Mouse (Mus musculus): ENCODE measurements at regions not wholly inside any gene's neighbourhood (a gene's known extent, or its start where the extent isn't known, plus 50 kb on each side); places are given as distances from the start of the nearest gene placed in this dataset.

DNA sequence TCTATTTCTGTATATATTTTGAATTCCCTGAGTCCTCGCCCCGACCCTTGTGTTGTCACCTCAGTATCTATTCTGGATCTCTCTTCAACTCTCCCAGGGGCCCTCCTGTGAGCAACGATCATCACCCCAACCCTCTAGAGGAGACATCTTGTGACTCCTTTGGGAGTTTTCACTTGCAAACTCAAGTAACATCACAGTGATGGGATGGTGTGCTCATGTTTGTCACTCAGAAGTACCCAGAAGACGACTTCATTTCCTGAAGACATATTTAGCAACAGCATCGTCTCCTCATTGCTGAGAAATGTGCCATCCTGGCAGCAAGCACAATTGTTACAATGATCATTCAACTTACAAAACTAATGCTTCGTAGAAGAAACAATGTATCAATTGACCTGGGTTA lies 57.9 kb upstream of the Mbip start:
- ATAC-seq (replicated peaks; ENCODE audit: poor library complexity, severe bottlenecking): no peak

DNA sequence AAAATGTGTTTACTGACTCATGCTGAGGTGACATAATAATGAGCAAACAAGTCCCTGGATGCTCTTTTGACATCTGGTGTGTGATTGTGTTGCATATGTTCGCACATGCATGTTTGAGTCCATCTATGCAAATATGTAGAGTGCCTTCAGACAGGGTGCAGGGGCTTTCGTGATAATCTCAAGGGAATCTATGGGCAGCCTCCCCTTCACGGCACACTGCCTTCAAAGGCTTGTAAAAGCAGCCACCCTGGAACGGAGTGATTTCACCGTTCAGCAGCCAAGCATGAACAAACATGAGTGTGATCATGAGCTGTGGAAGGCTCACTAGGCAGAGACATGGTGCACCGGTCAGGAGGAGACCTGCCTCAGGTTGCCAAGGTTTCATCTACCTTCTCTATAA lies 57.1 kb upstream of the Mbip start:
- ATAC-seq (replicated peaks; ENCODE audit: poor library complexity, severe bottlenecking): no peak

DNA sequence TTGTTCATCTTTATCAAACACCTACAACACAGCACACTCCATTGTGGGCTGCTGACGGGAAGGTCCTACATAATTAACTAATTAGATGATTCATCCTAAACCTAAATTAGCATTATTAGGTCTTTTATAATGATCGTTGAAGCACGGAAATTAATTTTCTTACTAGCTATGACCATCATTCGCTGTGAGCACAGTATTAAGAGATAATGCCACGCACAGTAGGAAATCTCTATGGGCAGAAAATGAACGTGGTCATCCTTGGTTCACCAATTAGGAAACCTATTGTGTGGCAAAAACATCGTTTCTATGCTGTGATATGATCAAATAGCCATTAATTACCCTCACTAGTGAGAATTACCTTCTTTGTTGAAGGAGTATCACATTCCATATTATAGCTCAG lies 56.4 kb upstream of the Mbip start:
- ATAC-seq (replicated peaks; ENCODE audit: poor library complexity, severe bottlenecking): no peak

Measured in granulocyte monocyte progenitor cell, adult 5-6 weeks (primary cell).